Mouse (Mus musculus) layer of hippocampus, postnatal 10 days (tissue): Measurements from ENCODE around the gene Tuft1. TPM values are rescaled to one million over a fixed set of nuclear protein-coding genes. Genes with fewer than 3 reads are reported as not detected.

Experiments
- DNase-seq, 2 experiments: peaks; one replicate each; pipeline ENCODE4 v3.0.0; 2021; ENCODE audit warnings: low spot score in 2 of 2
- total RNA-seq, 2 experiments: library from RNA; stranded (reverse); gene quantifications; 2 replicates each; pipeline ENCODE4 v1.2.3; 2021

The Tuft1 gene
- total RNA-seq, 2 experiments from 2014 or later = 2.6 to 3.1 TPM

DNA sequence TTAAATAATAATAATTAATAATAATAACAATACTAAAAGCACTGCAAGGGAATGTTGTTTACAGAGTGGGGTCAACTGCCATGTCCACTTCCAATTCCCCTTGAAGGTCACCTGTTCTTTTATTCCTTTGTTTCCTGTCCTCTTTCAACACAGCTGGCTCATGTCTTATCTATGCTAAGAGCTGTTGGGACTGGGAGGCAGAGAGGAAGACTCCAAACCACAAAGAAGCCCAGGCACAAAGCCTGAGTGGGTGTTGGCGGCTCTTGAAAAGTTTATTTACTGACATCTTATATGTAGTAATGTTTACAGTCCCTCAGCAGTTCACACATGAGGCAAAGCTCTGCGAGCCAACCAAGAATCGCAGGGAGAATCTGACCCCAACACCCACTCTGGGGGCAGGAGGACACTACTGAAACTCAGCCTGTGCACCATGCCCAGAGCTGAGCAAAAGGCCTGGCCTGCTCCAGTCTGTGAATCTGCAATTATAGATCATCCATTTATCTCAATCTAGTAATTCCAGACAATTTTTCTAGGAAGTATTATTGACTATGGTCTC lies 61.4 kb downstream of the Tuft1 start:
- DNase-seq = no peak

DNA sequence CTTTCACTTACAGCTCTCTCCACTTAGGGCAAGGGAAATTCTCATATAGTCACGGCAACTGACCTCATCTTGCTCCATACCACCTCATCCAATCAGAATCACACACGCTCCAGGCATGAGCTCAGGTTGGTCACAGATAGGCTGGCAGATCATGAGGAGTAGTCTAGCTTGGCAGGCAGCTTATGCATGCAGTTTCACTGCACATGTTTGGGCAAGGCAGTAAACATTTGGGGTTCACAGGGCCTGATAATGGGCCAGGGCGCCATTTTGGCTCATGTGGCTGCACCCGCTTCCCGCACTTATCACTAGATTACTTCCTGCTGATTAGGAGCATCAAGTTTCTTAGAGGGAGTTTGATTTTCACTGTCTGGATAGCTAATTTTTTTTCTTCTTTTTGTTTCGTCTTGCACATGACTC lies 62.8 kb downstream of the Tuft1 start:
- DNase-seq = no peak

DNA sequence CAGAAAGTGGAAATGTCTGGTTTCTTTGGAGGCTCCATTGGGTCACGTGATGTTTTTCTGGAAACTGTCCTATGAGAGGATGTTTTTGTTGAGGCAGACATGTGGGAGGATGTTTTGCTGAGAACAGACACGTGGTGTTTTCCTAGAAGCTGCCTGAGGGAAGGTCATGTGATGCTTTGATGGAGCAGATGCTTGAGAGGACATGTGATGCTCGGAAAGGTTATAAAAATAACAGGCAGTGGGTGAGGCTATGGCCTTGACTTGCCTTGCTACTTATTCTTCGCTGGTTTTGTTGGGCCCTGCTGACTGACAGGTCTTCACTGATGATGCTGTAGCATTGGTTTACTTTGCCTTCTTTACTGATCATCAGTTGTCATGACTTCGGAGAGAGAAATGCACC lies 67.6 kb downstream of the Tuft1 start:
- no peak for DNase-seq

DNA sequence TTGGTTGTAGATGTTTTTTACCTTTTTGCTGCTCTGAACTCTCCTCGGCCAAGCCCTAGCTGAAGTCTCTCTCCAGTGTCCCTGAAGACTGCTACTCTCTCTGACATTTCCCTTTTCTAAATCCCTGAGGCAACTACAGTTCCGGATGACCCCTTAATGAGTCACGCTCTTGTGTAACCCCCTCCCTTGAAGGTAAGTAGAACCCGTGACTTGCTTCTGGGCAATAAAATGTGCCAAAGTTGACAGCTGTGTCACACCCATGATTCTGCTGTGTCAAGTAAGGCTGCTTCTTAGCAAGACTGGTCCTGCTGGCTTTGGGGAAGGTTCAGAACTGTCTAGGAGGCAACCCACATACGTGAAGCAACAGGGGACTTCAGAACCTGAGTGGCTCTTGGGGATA lies 70.7 kb downstream of the Tuft1 start:
- no peak for DNase-seq

DNA sequence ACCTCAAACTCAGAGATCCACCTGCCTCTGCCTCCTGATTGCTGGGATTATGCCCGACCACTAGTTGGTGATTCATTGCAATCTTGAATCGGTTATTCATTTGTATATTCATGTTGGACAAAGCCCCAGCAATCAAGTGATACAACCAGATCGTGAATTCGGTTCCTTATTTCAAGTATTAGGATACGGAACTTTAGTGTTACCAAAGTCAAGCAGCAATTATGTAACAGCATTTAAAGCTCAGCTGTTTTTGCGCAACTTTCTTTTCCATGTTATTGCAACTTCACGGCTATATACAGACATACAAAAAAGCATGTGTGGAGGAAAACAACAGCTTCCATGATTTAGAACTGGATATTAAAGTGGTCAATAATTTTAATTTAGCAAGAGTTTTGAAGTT lies 75.7 kb downstream of the Tuft1 start:
- DNase-seq = no peak

DNA sequence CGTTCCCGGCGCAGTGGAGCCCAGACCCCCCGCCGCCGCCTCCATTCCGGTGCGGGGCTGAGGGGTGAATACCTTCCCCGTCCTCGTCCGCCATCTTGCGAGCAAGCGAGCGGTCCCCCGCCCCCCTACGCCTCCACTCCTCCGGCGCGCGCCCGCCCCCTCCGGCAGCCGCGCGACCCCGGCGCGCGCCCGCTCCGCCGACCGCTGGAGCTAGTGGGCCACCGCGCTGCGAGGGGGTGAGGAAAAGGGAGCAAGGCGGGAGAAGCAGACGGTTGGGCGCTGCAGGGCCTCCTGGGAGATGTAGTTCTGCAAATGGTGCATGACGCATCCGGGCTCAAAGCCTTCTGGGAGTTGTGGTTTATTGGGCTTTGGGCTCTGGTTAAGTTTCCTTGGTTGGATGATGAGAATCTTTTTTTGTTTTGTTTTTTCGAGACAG lies 76.2 kb downstream of the Tuft1 start, which contains the start of gene Snx27:
TSS of gene Snx27 (minus strand) at position 261 of the 436 bp plus-strand sequence.
- DNase-seq = peak; percentile 89 to 92

DNA sequence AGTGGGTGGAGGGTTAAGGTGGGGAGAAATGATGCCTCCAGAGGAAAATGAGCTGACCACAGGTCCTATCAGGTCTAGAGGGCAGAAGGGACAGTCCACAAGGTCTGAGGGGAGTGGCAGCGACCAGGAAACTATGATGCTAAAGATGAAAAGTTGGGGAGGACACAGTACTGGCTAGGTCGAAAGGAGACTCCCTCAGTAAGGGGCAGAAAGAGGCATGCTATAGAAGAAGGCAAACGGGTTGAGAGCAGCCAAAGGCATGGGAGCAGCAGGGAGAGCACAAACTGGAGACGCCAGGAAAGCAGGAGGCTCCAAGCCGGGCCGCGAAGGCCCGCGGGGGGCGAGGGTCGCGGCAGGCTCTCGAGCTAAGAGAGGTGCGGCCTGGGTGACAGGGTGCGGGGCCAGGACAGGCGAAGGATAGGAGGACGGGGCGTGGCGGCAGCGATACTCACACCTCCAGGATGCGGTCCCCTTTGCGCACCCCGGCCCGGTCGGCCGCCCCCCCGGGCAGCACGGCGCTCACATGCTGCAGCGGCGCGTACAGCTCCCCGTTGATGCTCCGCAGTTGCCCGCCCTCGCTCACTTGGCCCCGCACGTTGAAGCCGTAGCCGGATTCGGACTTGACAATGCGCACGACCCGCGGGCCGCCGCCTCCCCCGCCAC lies 76.7 kb downstream of the Tuft1 start:
- no peak for DNase-seq

DNA sequence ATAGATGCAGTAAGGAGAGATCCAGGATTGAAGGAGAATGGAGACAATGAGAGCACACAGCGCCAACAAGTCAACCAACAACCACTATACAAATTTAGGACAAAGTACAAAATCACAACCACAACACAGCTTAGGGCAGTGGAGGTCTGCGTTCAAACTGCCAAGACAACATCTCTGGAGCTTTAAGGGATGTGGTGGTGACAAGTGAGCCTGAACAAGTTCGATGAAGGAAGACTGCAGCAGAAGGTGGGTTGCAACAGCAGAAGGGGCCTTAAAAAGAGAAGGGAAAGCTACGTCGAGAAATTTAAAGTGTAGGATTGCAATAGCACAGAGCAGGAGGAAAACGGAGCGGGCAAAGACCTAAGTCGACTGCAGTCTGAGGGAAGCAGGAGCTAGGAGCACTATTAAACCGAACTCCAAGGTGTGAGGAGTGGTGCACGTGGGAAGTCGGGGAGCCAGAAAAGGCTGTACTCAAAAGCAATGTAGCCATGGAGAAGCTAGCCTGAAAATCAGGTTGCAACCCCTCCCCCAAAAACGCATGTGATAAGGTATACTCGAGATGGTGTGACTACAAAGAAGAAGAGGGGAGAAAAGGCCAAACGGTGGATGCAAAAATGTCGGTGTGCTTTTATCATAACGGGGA lies 77.4 kb downstream of the Tuft1 start:
- DNase-seq = peak; percentile 9 to 25

DNA sequence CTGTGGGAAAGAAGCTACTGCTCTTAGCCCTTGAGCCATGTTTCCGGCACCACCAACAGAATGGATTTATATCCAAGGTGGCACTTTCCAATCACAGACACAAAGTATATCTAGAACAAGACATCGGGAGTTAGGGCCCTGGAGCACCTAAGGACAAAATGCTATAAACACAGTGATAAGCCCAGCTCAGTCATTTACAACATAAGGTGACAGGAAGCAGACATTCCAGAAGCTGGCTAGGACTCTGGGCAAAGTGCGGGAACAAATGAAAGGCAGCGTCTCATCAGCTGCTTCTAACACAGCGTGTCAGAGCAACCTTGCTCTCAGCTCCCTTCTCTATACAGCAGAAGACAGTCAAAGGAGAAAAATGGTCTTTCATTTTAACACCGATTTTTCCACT lies 84.2 kb downstream of the Tuft1 start:
- DNase-seq = no peak

DNA sequence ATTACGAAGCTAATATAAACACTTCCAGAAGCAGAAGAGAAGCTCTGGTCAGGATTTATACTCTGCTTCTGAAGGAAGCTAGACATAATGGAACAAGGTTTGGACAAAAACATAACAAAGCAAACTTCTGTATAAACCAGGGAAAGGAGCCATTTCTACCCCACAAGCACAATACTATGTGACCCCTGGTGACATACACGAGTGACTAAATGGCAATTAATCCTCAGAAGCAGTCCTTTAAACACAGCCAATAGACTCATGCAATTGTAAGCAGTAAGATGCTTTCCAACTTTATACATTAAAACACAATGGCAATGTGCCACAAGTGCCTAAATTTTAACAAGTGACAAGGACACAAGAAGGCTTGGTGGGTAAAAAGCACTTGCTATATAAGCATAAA lies 91.4 kb downstream of the Tuft1 start:
- no peak for DNase-seq

DNA sequence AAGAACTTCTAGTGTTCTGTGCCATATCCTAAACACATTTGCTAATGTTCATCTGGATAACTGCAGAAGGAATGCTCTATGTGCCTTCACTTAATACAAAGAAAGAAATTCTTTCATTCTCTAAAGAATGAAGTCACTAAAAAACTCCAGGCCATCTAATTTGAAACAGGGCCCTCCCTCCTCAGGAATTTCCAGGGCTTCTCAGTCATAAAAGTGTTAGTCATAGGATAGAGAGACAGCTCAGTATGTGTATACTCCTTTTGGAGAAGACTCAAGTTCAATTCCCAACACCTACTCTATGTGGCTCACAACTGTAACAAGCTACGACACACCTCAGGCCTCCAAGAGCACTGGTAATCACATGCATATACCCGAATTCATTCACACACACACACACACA lies 93.1 kb downstream of the Tuft1 start:
- no peak for DNase-seq

DNA sequence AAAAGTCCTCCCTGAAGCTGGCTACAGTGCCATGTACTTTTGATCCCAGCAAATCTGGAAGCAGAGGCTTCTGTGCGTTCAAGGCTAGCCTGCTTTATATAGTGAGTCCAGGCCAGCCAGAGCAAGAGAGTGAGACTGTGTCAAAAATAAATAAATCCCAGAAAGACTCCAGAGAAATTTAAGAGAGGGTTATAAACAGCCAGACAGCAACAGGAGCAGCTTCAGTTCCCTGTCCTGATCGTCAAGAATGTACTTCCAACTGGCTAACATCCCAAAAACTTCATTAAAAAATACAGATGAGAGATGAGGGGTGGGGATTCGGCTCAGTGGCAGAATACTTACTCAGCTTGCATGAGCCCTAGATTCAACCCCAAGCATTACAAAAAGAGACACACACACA lies 93.5 kb downstream of the Tuft1 start:
- DNase-seq = no peak

DNA sequence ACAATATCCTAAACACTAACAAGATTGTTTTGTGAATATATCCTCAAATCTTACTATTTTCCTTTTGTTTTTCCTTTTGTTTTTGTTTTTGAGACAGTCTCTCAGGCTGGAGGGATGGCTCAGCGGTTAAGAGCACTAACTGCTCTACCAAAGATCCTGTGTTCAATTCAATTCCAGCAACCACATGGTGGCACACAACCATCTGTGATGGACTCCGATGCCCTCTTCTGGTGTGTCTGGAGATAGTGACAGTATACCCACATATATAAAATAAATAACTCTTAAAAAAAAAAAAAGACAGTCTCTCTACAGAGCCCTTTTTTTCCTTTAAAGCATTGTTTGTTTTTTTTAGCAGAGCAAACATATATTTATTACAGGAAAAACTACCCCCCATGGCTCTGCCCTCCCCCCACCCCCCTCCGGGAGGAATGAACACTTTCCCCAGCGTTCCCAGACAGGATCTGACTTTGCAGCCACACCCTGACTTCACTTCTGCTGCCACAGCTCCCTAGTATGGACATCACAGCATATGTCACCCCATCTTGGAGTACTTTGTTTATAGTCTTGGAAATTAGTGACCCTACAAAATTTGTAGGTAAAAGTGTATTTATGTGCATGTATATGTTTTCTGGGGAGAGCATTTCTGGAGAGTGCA lies 94.2 kb downstream of the Tuft1 start:
- no peak for DNase-seq

DNA sequence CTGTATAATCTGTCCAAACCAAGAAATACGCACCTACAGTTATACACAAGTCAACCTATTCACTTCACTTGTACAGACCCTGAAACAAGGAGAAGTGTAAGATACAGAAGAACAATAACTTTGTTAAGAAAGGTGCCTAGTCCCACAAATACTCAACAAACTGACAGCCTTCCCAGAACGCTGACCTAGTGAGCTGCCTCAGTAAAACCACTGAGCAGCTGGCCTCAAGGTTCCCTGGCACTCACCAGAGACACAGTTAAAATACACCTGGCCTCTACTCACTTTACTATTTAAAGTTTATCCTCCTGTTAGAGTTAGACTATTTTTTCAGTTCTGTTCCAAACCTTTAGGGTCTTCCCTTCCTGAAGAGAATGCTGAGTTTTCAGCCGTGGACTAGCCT lies 95.5 kb downstream of the Tuft1 start:
- no peak for DNase-seq

Other genes with a start within 250 kb of the Tuft1 start
- gene Tdrkh, start 245.6 kb downstream of the Tuft1 start, total RNA-seq = 10 to 100 TPM; 43.9 to 47.7 TPM
- gene Mrpl9, start 215.6 kb downstream of the Tuft1 start, total RNA-seq = 10 to 100 TPM; 45.3 to 48.8 TPM
- not detected for gene Oaz3, start 215.0 kb downstream of the Tuft1 start, total RNA-seq
- 100 to 1,000 TPM; 222 to 249 TPM for gene Celf3, start 180.6 kb downstream of the Tuft1 start, total RNA-seq
- gene Riiad1, start 178.5 kb downstream of the Tuft1 start, total RNA-seq = 1 to 10 TPM; 5.7 to 8.8 TPM
- 10 to 100 TPM; 80.2 to 88.8 TPM for gene Snx27, start 76.2 kb downstream of the Tuft1 start, total RNA-seq
- not detected for gene Gm10972, start 15.8 kb downstream of the Tuft1 start, total RNA-seq
- gene Selenbp2, start 34.7 kb upstream of the Tuft1 start, total RNA-seq = not detected
- gene Cgn, start 127.6 kb upstream of the Tuft1 start, total RNA-seq = 1 to 10 TPM; 6.3 to 8.6 TPM
- gene Pogz, start 178.7 kb upstream of the Tuft1 start, total RNA-seq = 10 to 100 TPM; 56.0 to 57.3 TPM
- 100 to 1,000 TPM; 289 to 312 TPM for gene Psmb4, start 228.1 kb upstream of the Tuft1 start, total RNA-seq